Mouse (Mus musculus) CH12.LX (cell line): ENCODE data around the gene Trim56. TPM values are rescaled to one million over a fixed set of nuclear protein-coding genes. Genes with fewer than 3 reads are reported as not detected.
A peak's percentile ranks its signal among the peaks of the same experiment; 100 is the strongest.

ENCODE experiments used
- DNase-seq: peaks from one replicate; pipeline ENCODE4 v3.0.0-alpha.2; 2013; ENCODE audit errors: extremely low read depth
- H3K27ac ChIP-seq: 2 replicates; pipeline ENCODE4 v1.5.1; 2012; ENCODE audit warnings: low read depth, mild to moderate bottlenecking, control low read depth, moderate library complexity; ENCODE audit not compliant: insufficient read depth
- H3K27me3 ChIP-seq: replicated peaks from 2 replicates; pipeline ENCODE3; 2012; ENCODE audit warnings: inconsistent platforms
- H3K36me3 ChIP-seq, 2 experiments: replicated peaks in 1 of 2; 2 replicates each; pipeline versions ENCODE3 to v1.6.1; 2012; ENCODE audit warnings: inconsistent platforms in 1 of 2, low read length in 1 of 2, mild to moderate bottlenecking in 1 of 2, mixed read lengths in 1 of 2, moderate library complexity in 1 of 2; ENCODE audit not compliant: control insufficient read depth in 1 of 2, insufficient read depth in 1 of 2
- H3K4me1 ChIP-seq, 2 experiments: 2 replicates each; pipeline ENCODE4 v1.6.1; 2012; ENCODE audit warnings: inconsistent platforms in 1 of 2, moderate library complexity in 1 of 2; ENCODE audit not compliant: insufficient read depth in 2 of 2, control insufficient read depth in 1 of 2
- H3K4me2 ChIP-seq: 2 replicates; pipeline ENCODE4 v1.6.1; 2012; ENCODE audit warnings: low read depth, mild to moderate bottlenecking, control low read depth; ENCODE audit not compliant: poor library complexity, insufficient read depth, severe bottlenecking
- H3K4me3 ChIP-seq, 3 experiments: fragments of 150-350 bp in 1 of 3; sonication (generic) in 1 of 3; replicated peaks in 1 of 3; 2 replicates each; pipeline versions ENCODE3 to v1.5.1; 2011 to 2012; ENCODE audit warnings: low read depth in 2 of 3, low read length in 2 of 3, mild to moderate bottlenecking in 2 of 3, moderate library complexity in 2 of 3, control low read depth in 1 of 3, improper control_type of control experiment in 1 of 3, inconsistent platforms in 1 of 3, mixed read lengths in 1 of 3; ENCODE audit not compliant: poor library complexity in 1 of 3
- H3K79me2 ChIP-seq: replicated peaks from 2 replicates; pipeline ENCODE4 v1.6.1; 2012; ENCODE audit warnings: mild to moderate bottlenecking, moderate library complexity; ENCODE audit not compliant: control insufficient read depth, poor library complexity, insufficient read depth, severe bottlenecking; ENCODE audit errors: extremely low read depth
- H3K9ac ChIP-seq: 2 replicates; pipeline ENCODE4 v1.6.1; 2012; ENCODE audit warnings: low read depth, mild to moderate bottlenecking, control low read depth, moderate library complexity; ENCODE audit not compliant: insufficient read depth
- H3K9me3 ChIP-seq: replicated peaks from 2 replicates; pipeline ENCODE3; 2012; ENCODE audit warnings: low read length, inconsistent platforms, mixed read lengths
- BHLHE40 ChIP-seq: IDR thresholded peaks from 2 replicates; pipeline ENCODE4 v1.6.1; 2011; ENCODE audit warnings: mild to moderate bottlenecking, low read depth, low read length, improper control_type of control experiment
- CHD1 ChIP-seq: IDR thresholded peaks from 2 replicates; pipeline ENCODE4 v1.6.1; 2012; ENCODE audit warnings: low read depth, low read length, improper control_type of control experiment, inconsistent platforms
- CHD2 ChIP-seq: IDR thresholded peaks from 2 replicates; pipeline ENCODE4 v1.6.1; 2011; ENCODE audit warnings: low read length, improper control_type of control experiment
- E2F4 ChIP-seq: IDR thresholded peaks from 2 replicates; pipeline ENCODE4 v1.6.1; 2011; ENCODE audit warnings: low read depth, low read length, improper control_type of control experiment; ENCODE audit not compliant: insufficient replicate concordance
- ELF1 ChIP-seq: IDR thresholded peaks from 2 replicates; pipeline ENCODE4 v1.6.1; 2014; ENCODE audit warnings: low read depth, mild to moderate bottlenecking, inconsistent platforms, low read length, improper control_type of control experiment
- EP300 ChIP-seq: IDR thresholded peaks from 2 replicates; pipeline ENCODE4 v1.6.1; 2011; ENCODE audit warnings: low read length, improper control_type of control experiment
- ETS1 ChIP-seq: conservative IDR thresholded peaks from 2 replicates; pipeline ENCODE4 v1.6.1; 2012; ENCODE audit warnings: low read depth, mild to moderate bottlenecking, inconsistent platforms, low read length, improper control_type of control experiment, moderate library complexity
- GABPA ChIP-seq: IDR thresholded peaks from 2 replicates; pipeline ENCODE4 v1.6.1; 2012; ENCODE audit warnings: low read depth, low read length, improper control_type of control experiment, inconsistent platforms; ENCODE audit not compliant: insufficient replicate concordance
- HCFC1 ChIP-seq: IDR thresholded peaks from 2 replicates; pipeline ENCODE4 v1.6.1; 2012; ENCODE audit warnings: low read depth, mild to moderate bottlenecking, inconsistent platforms, low read length, improper control_type of control experiment
- IRF4 ChIP-seq: IDR thresholded peaks from 2 replicates; pipeline ENCODE4 v1.6.1; 2014; ENCODE audit warnings: low read depth, mild to moderate bottlenecking, inconsistent platforms, low read length, improper control_type of control experiment
- JUN ChIP-seq: IDR thresholded peaks from 2 replicates; pipeline ENCODE4 v1.6.1; 2011; ENCODE audit warnings: low read depth, mild to moderate bottlenecking, low read length, improper control_type of control experiment, moderate library complexity; ENCODE audit not compliant: insufficient read depth
- JUND ChIP-seq: conservative IDR thresholded peaks from 2 replicates; pipeline ENCODE4 v1.6.1; 2011; ENCODE audit warnings: low read depth, low read length, improper control_type of control experiment
- KAT2A ChIP-seq: IDR thresholded peaks from 2 replicates; pipeline ENCODE4 v1.6.1; 2012; ENCODE audit warnings: low read length, improper control_type of control experiment, inconsistent platforms; ENCODE audit not compliant: insufficient replicate concordance
- MAFK ChIP-seq: IDR thresholded peaks from 2 replicates; pipeline ENCODE4 v1.6.1; 2011; ENCODE audit warnings: low read length, improper control_type of control experiment; ENCODE audit not compliant: insufficient replicate concordance
- MAX ChIP-seq: IDR thresholded peaks from 2 replicates; pipeline ENCODE4 v1.6.1; 2011; ENCODE audit warnings: low read length, improper control_type of control experiment
- MAZ ChIP-seq: IDR thresholded peaks from 2 replicates; pipeline ENCODE4 v1.6.1; 2012; ENCODE audit warnings: low read depth, mild to moderate bottlenecking, inconsistent platforms, low read length, improper control_type of control experiment, moderate library complexity
- MEF2A ChIP-seq: IDR thresholded peaks from 2 replicates; pipeline ENCODE4 v1.6.1; 2014; ENCODE audit warnings: low read depth, mild to moderate bottlenecking, inconsistent platforms, low read length, improper control_type of control experiment, borderline replicate concordance
- MXI1 ChIP-seq: IDR thresholded peaks from 2 replicates; pipeline ENCODE4 v1.6.1; 2011; ENCODE audit warnings: mild to moderate bottlenecking, low read depth, low read length, improper control_type of control experiment
- MYC ChIP-seq: IDR thresholded peaks from 2 replicates; pipeline ENCODE4 v1.6.1; 2011; ENCODE audit warnings: low read depth, mild to moderate bottlenecking, improper control_type of control experiment, low read length
- NELFE ChIP-seq: IDR thresholded peaks from 2 replicates; pipeline ENCODE4 v1.6.1; 2011; ENCODE audit warnings: low read depth, low read length, improper control_type of control experiment
- NRF1 ChIP-seq: IDR thresholded peaks from 2 replicates; pipeline ENCODE4 v1.6.1; 2014; ENCODE audit warnings: low read depth, mild to moderate bottlenecking, inconsistent platforms, low read length, improper control_type of control experiment, moderate library complexity
- PAX5 ChIP-seq: IDR thresholded peaks from 2 replicates; pipeline ENCODE4 v1.6.1; 2012; ENCODE audit warnings: low read length, inconsistent platforms, mixed read lengths
- POLR2A ChIP-seq: IDR thresholded peaks from 2 replicates; pipeline ENCODE4 v1.6.1; 2011; ENCODE audit warnings: low read depth, mild to moderate bottlenecking, improper control_type of control experiment, low read length
- RAD21 ChIP-seq: IDR thresholded peaks from 2 replicates; pipeline ENCODE4 v1.6.1; 2011; ENCODE audit warnings: low read depth, mild to moderate bottlenecking, low read length, improper control_type of control experiment, moderate library complexity
- RCOR1 ChIP-seq: conservative IDR thresholded peaks from 2 replicates; pipeline ENCODE4 v1.6.1; 2012; ENCODE audit warnings: low read depth, mild to moderate bottlenecking, inconsistent platforms, low read length, improper control_type of control experiment
- SIN3A ChIP-seq: IDR thresholded peaks from 2 replicates; pipeline ENCODE4 v1.6.1; 2012; ENCODE audit warnings: low read length, improper control_type of control experiment, inconsistent platforms
- SMC3 ChIP-seq: IDR thresholded peaks from 2 replicates; pipeline ENCODE4 v1.6.1; 2011; ENCODE audit warnings: low read depth, low read length, improper control_type of control experiment
- TBP ChIP-seq: conservative IDR thresholded peaks from 2 replicates; pipeline ENCODE4 v1.6.1; 2011; ENCODE audit warnings: low read depth, low read length, improper control_type of control experiment
- TCF12 ChIP-seq: IDR thresholded peaks from 2 replicates; pipeline ENCODE4 v1.6.1; 2014; ENCODE audit warnings: low read depth, mild to moderate bottlenecking, inconsistent platforms, low read length, improper control_type of control experiment
- UBTF ChIP-seq: IDR thresholded peaks from 2 replicates; pipeline ENCODE4 v1.6.1; 2012; ENCODE audit warnings: low read depth, mild to moderate bottlenecking, inconsistent platforms, low read length, improper control_type of control experiment, moderate library complexity
- USF1 ChIP-seq: IDR thresholded peaks from 2 replicates; pipeline ENCODE4 v1.6.1; 2014; ENCODE audit warnings: low read depth, mild to moderate bottlenecking, inconsistent platforms, low read length, improper control_type of control experiment
- USF2 ChIP-seq: conservative IDR thresholded peaks from 2 replicates; pipeline ENCODE4 v1.6.1; 2011; ENCODE audit warnings: low read depth, low read length, improper control_type of control experiment
- ZC3H11A ChIP-seq: IDR thresholded peaks from 2 replicates; pipeline ENCODE4 v1.6.1; 2012; ENCODE audit warnings: low read depth, mild to moderate bottlenecking, inconsistent platforms, low read length, improper control_type of control experiment
- ZKSCAN1 ChIP-seq: IDR thresholded peaks from 2 replicates; pipeline ENCODE4 v1.6.1; 2012; ENCODE audit warnings: low read depth, inconsistent platforms, low read length, improper control_type of control experiment, borderline replicate concordance
- ZMIZ1 ChIP-seq: IDR thresholded peaks from 2 replicates; pipeline ENCODE4 v1.6.1; 2012; ENCODE audit warnings: low read depth, mild to moderate bottlenecking, inconsistent platforms, low read length, improper control_type of control experiment
- ZNF384 ChIP-seq: IDR thresholded peaks from 2 replicates; pipeline ENCODE4 v1.6.1; 2012; ENCODE audit warnings: low read depth, low read length, improper control_type of control experiment, inconsistent platforms
- dilution Hi-C: fragments of 300-500 bp; cut with MboI; formaldehyde crosslinking; loops from 2 replicates; pipeline ENCODE4 v1.14.3; 2020; ENCODE audit warnings: low sequenced_read_pairs; ENCODE audit not compliant: extremely low pct_unique_long_range_greater_than_20kb, extremely low pct_ligation_motif_present
- in situ Hi-C: fragments of 300-500 bp; cut with MboI; formaldehyde crosslinking; loops from 3 replicates; pipeline ENCODE4 v1.14.3; 2019; ENCODE audit warnings: low sequenced_read_pairs, low pct_ligation_motif_present, low pct_unique_long_range_greater_than_20kb, mixed read lengths
- polyA plus RNA-seq: library from polyadenylated mRNA; unstranded; fragments of >175 nt; gene quantifications from 2 replicates; pipeline ENCODE4 v1.2.1, GENCODE M21; 2012; ENCODE audit warnings: low read depth; ENCODE audit not compliant: insufficient read length
- total RNA-seq, 2 experiments: library from RNA; depleted of rRNA; stranded (reverse); fragments of 300-350 nt in 1 of 2; fragments of >200 nt in 1 of 2; gene quantifications; 2 replicates each; pipeline ENCODE4 v1.2.3; 2012 to 2014

The Trim56 gene
- total RNA-seq (2012; rRNA removed), result 11.8 and 12.9 TPM in 2 replicates
- total RNA-seq (2014; rRNA removed), result 6.0 and 7.6 TPM in 2 replicates
- polyA plus RNA-seq, result 10.8 and 11.2 TPM in 2 replicates

DNA sequence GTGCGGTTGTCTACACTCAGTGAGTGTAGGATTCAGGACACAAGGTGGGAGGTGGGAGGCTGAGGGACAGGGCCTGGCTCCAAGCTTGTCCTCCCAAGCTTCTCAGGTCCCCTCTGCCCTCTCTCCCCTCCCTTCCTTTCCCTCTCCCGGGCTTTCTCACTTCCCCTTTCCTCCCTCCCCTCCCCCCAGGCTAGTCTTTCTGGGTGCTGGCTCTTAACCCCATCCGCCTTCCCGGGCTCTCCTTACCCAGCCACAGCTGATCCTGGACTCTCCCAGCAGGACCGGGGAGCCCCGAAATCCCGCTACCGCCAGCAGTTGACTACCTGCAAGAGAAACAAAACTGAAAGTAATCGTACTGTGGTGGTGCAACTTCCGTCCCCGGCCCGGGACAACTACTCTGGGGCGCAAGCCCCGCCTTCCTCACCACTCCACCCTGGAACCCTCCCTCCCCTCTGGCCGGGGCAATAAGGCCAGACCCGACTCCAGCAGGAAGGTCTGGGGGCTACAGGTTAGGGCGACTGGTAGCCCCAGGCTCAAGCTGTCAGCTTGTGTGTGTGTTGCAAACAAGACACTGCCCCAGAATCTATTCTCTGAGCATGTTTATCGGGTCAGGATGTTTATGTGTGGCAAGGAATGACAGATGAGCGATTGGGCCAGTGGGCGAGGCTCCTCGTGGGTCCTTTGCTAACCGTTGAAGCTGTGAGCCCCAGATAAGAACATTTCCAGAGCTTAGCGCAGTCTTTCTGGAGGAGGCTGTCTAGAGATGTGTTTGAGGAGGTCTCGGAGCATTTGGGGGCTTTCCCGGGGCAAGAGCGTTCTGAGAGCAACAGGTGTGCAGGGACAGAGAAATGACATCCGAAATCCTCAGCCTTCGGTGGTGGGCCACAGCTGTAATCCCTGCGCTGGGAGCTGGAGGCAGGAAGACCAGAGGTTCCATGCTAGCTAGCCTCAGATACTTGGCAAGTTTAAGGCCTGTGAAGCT, at the start of gene Trim56:
Gene Trim56 (minus strand): TSS at position 344 of the 982 bp plus-strand sequence.
- Histone ChIP-seq H3K9ac (peak within 1 kb of the TSS; percentile 91), H3K4me3 (peak within 1 kb of the TSS; percentile 62 to 83 (median 72)), H3K36me3 (peaks cover 31 to 37% of the 10 kb centered on the region in 2 experiments), H3K4me1 (peaks cover 5 to 30% of the 10 kb centered on the region in 2 experiments), H3K9me3 (peaks cover 27% of the 10 kb centered on the region), H3K79me2 (peaks cover 7% of the 10 kb centered on the region), H3K27me3 (no peaks in the 10 kb centered on the region), H3K27ac (peak within 1 kb of the TSS; percentile 75), H3K4me2 (peak within 1 kb of the TSS; percentile 85)
- peak; percentile 71 for DNase-seq
- dilution Hi-C loops (no loop called here), in situ Hi-C loops (loop anchor here (10.0 kb wide), 3 partner anchors 51 to 191 kb away; partner anchors contain the start of gene Vgf)
- TF ChIP-seq MAFK, result no peak
- TF ChIP-seq RAD21, result no peak
- TF ChIP-seq SIN3A, result peak; percentile 75
- TF ChIP-seq MYC, result no peak
- peak; percentile 28; the same call in 1 of the 2 replicates for TF ChIP-seq ZNF384
- peak; percentile 76 for TF ChIP-seq EP300
- TF ChIP-seq CHD2, result peak; percentile 88
- TF ChIP-seq ZMIZ1, result no peak; the same call in none of the 2 replicates
- 0 out of 2 replicates have a peak, but pooled peaks have one; percentile 19 for TF ChIP-seq NRF1
- peak; percentile 28; the same call in 1 of the 2 replicates for TF ChIP-seq UBTF
- peak; percentile 53 for TF ChIP-seq BHLHE40
- peak; percentile 63 for TF ChIP-seq MXI1
- no peak for TF ChIP-seq PAX5
- no peak for TF ChIP-seq ZC3H11A
- TF ChIP-seq TBP, result 0 out of 2 replicates have a peak, but pooled peaks have one; percentile 21
- peak; percentile 96 for TF ChIP-seq IRF4
- TF ChIP-seq E2F4, result no peak
- TF ChIP-seq KAT2A, result no peak
- TF ChIP-seq MAZ, result peak; percentile 64; the same call in 1 of the 2 replicates
- no peak for TF ChIP-seq GABPA
- TF ChIP-seq ETS1, result peak; percentile 69
- TF ChIP-seq RCOR1, result peak; percentile 68; the same call in 1 of the 2 replicates
- TF ChIP-seq MAX, result peak; percentile 23; the same call in 1 of the 2 replicates
- no peak for TF ChIP-seq JUN
- no peak for TF ChIP-seq JUND
- peak; percentile 68 for TF ChIP-seq POLR2A
- peak; percentile 52; the same call in 1 of the 2 replicates for TF ChIP-seq CHD1
- TF ChIP-seq ZKSCAN1, result no peak
- TF ChIP-seq USF1, result no peak
- peak; percentile 60 for TF ChIP-seq HCFC1
- peak; percentile 70 for TF ChIP-seq NELFE
- TF ChIP-seq USF2, result no peak
- TF ChIP-seq ELF1, result peak; percentile 67
- peak; percentile 63; the same call in 1 of the 2 replicates for TF ChIP-seq MEF2A
- peak; percentile 2; the same call in 1 of the 2 replicates for TF ChIP-seq SMC3
- peak; percentile 91 for TF ChIP-seq TCF12
